Mouse (Mus musculus) limb, embryonic 15.5 days (tissue): Measurements from ENCODE around the gene Mast4. TPM values are rescaled to one million over a fixed set of nuclear protein-coding genes. Genes with fewer than 3 reads are reported as not detected.

Experiments
- ATAC-seq: fragments of 200-750 bp; cut with Nextera tagmentation; 2 replicates; pipeline ENCODE4 v1.8.0; 2017; ENCODE audit warnings: low read depth, moderate TSS enrichment; ENCODE audit not compliant: insufficient number of reproducible peaks, low FRiP score, low TSS enrichment
- H3K27ac ChIP-seq: fragments of 300-500 bp; sonication (generic); 2 replicates; pipeline ENCODE4 v1.5.1; 2015; ENCODE audit warnings: moderate library complexity, mild to moderate bottlenecking, inconsistent platforms
- H3K27me3 ChIP-seq: fragments of 300-500 bp; sonication (generic); 2 replicates; pipeline ENCODE4 v1.6.1; 2015; ENCODE audit warnings: inconsistent platforms
- H3K36me3 ChIP-seq: fragments of 300-500 bp; sonication (generic); 2 replicates; pipeline ENCODE4 v1.6.1; 2015; ENCODE audit warnings: inconsistent platforms
- H3K4me1 ChIP-seq: fragments of 300-500 bp; sonication (generic); 2 replicates; pipeline ENCODE4 v1.6.1; 2015; ENCODE audit warnings: inconsistent platforms
- H3K4me2 ChIP-seq: fragments of 300-500 bp; sonication (generic); 2 replicates; pipeline ENCODE4 v1.6.1; 2015; ENCODE audit warnings: mild to moderate bottlenecking, inconsistent platforms
- H3K4me3 ChIP-seq: fragments of 300-500 bp; sonication (generic); 2 replicates; pipeline ENCODE4 v1.5.1; 2015; ENCODE audit warnings: mild to moderate bottlenecking, inconsistent platforms
- H3K9ac ChIP-seq: fragments of 300-500 bp; sonication (generic); 2 replicates; pipeline ENCODE4 v1.6.1; 2015; ENCODE audit warnings: inconsistent platforms
- H3K9me3 ChIP-seq: fragments of 300-500 bp; sonication (generic); 2 replicates; pipeline ENCODE4 v1.6.1; 2016; ENCODE audit warnings: inconsistent platforms
- WGBS: fragments of 180-500 bp; shearing (Covaris S2); methylation state at CpG from one replicate; pipeline ENCODE4 v1.1.7; 2015; 5-methylcytosine and 5-hydroxymethylcytosine counted together
- polyA plus RNA-seq: library from polyadenylated mRNA; unstranded; fragments of >200 nt; fragmentation: Nextera tagmentation; extraction: Ambion mirVana; gene quantifications from 2 replicates; pipeline ENCODE4 v1.2.1, GENCODE M21; 2015

Gene Mast4
- polyA plus RNA-seq, 1 experiment from 2014 or later: 26.3 TPM

DNA sequence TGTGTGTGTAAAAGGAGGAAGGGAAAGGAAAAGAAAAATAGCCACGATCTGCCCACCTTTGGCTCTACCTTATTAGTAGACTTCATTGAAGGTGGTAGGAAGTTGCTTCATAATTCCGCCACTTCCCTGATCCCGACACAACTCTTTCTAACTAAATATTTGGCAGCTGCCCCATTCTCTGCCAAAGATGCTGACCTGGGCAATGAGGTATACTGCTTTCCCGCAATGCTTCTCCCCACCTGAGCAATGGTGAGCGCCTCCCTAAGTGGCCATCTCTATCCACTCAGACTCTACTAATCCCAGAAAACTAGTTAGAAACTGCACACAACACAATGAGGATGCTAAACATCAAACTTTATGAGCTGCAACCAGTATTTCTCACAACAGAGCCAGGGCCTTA is 129.1 kb downstream of the Mast4 start:
- H3K4me3 ChIP-seq: no peak overlapping the region
- H3K9me3 ChIP-seq: no peaks in the 10 kb centered on the region
- no peaks in the 10 kb centered on the region for H3K36me3 ChIP-seq
- H3K27ac ChIP-seq: no peak overlapping the region
- H3K4me2 ChIP-seq: no peak overlapping the region
- no peak for ATAC-seq
- 79% methylated on average over 5 of the region's 5 CpGs for WGBS
- no peaks in the 10 kb centered on the region for H3K27me3 ChIP-seq
- no peak overlapping the region for H3K9ac ChIP-seq
- 0 out of 2 replicates have a peak, but pooled peaks cover 2% of the 10 kb centered on the region for H3K4me1 ChIP-seq

DNA sequence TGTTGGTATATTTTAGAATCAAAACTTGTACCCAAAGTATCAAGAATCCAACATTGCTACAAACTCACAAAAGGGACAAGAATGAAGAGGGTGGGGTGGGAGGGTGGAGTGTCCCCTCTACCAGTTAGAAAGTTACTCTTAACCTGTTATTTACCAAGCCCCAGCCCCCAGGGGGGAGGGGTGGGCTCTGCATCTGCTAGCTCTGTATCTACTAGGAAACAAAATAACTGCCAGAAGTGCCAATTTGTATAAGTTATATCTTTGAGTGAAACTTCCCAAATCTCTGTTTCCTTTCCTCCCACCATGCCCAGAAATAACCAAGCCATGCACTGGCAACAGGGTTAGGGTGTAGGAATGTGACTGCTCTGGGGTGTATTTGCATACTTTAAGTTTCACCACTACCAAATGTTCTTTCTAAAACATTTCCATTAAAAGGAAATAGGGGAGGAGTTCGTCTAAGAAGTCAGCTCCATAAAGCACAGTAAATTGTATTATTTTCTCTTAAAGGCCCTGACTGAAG is 130.9 kb downstream of the Mast4 start:
- Histone ChIP-seq H3K4me3 (no peak overlapping the region), H3K9ac (no peak overlapping the region), H3K27ac (no peak overlapping the region), H3K27me3 (no peaks in the 10 kb centered on the region), H3K4me1 (0 out of 2 replicates have a peak, but pooled peaks cover 2% of the 10 kb centered on the region), H3K4me2 (no peak overlapping the region), H3K9me3 (no peaks in the 10 kb centered on the region), H3K36me3 (no peaks in the 10 kb centered on the region)
- ATAC-seq: no peak
- WGBS: 45% methylated on average over 1 of the region's 1 CpGs

DNA sequence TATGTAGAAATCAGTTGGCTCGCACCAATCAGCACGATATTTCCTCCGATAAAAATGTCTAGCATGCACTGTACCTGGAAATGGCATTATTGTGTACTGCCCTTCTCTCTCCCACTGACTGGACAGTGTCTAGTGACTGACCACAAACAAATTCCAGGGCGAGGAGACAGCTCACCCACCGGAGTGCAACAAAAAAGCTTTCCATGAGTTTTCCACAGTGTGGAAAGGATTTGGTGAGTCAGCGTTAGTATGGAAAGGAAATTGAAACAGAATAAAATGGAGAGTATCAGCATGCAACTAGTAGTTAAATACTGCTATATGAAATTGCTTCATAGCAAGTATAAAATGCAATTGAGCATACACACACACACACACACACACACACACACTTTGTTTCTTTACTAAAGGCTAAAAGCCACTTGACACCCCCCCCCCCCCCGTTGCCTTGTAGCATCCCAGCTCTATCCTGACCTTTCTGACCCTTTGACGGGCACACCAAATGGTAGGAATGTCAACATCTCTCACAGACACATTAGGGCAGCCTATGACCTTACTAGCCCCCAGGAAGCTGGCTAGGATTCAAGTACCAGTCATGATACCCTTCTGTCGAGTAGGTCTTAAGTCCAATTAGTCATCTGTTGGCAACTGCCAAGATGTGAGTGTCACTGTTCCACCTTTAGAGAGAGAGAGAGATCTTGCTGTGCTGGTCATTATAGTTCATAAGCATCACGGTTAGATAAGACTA is 133.1 kb downstream of the Mast4 start:
- H3K4me1 ChIP-seq: 0 out of 2 replicates have a peak, but pooled peaks cover 2% of the 10 kb centered on the region
- no peak overlapping the region for H3K27ac ChIP-seq
- H3K27me3 ChIP-seq: no peaks in the 10 kb centered on the region
- WGBS: 75% methylated on average over 10 of the region's 10 CpGs
- H3K4me3 ChIP-seq: no peak overlapping the region
- H3K4me2 ChIP-seq: no peak overlapping the region
- H3K9ac ChIP-seq: no peak overlapping the region
- no peak for ATAC-seq
- H3K9me3 ChIP-seq: no peaks in the 10 kb centered on the region
- no peaks in the 10 kb centered on the region for H3K36me3 ChIP-seq

DNA sequence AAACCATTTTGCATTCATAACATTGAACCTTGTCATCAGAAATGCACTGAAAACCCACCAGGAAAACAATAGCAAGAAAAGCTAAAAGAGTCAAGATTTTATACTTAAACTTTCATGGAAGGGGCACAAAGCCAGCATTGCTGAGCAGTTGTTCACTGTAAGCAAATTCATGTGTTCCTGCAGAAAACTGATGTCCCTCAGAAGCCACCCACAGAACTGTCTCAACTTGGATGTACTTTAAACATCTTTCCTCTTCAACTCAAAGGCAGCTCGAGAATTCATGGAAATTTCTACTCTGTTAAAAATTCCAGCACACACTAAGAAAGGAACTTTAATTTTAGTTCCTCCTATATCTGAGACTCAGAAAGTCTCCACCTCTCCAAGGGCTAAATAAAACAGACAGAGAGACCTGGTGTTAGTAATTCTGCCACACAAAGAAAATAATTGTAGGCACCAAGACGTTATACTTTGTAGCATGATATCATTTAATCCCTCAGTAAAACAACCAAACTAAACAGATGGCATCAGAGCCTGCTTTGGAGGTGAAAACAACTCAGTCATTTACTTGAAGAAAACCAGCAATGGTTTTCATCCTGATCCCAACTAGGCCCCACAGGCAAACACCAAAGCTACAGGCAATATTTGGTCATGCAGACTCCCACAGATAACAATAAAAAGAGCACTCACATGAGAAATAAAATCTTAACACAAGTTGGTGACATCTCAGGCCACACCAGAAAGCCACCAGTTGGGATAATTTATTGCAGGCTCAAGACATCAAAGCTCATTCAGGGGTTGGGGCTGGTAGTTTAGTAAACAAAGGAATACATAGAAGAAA is 134.3 kb downstream of the Mast4 start:
- H3K27me3 ChIP-seq: no peaks in the 10 kb centered on the region
- ATAC-seq: no peak
- H3K36me3 ChIP-seq: no peaks in the 10 kb centered on the region
- H3K4me2 ChIP-seq: no peak overlapping the region
- no peak overlapping the region for H3K9ac ChIP-seq
- H3K4me3 ChIP-seq: no peak overlapping the region
- 0 out of 2 replicates have a peak, but pooled peaks cover 2% of the 10 kb centered on the region for H3K4me1 ChIP-seq
- no peaks in the 10 kb centered on the region for H3K9me3 ChIP-seq
- 26% methylated on average over 2 of the region's 2 CpGs for WGBS
- no peak overlapping the region for H3K27ac ChIP-seq

DNA sequence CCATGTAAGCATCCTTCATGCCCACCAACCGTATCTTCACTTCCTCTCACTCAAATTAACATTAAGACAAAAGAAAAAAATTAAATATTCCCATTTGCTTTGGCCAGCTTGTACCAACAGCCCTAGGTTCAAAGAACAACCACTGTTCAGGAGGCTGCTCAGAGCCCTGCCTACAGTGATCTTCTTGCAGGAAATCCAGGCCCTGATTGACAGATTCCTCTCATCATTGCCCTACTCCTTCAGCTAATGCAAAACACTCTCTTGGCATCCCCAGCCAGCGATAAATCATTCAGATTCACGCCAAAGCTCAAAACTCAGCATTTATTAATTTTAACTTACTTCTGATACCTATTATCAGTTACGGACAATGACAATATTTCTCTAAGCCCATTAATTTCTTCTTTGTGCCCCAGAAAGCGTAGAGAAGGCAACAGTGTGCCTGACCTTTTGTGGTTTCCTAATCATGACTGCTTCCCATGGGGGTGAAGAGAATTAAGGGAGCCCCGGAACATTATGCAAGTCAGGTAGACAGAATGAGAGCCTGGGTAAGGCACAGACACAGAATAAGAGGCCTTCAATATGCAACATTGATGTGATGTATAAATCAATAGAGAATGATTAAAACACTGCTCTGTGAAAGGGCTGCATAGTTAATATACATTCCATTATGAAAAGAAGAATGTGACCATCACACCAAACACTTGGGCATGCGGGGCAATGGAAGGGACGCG is 135.9 kb downstream of the Mast4 start:
- no peaks in the 10 kb centered on the region for H3K4me1 ChIP-seq

DNA sequence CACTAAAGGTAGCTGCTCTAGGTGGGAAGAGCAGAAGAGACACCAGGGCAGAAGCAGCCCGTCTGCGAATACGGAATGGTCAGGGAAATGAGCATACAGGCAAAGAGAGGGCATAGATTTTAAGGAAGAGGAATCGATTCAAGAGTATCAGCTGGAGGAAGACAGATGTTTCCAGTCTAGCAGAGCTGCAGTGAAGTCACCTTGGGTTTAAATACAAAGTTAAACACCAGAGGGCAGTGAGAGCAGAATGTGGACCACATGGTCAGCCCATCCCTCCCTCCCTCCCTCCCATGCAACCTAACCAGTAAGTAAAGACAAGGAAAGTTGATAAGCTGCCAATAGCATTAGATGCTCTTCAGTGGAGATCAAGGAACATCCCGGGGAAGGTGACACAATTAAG is 138.0 kb downstream of the Mast4 start:
- no peak for ATAC-seq
- WGBS: 71% methylated on average over 5 of the region's 5 CpGs
- no peak overlapping the region for H3K27ac ChIP-seq

More for the DNA sequence above, 135.9 kb downstream of the Mast4 start:
- WGBS: 86% methylated on average over 9 of the region's 9 CpGs
- H3K9ac ChIP-seq: no peak overlapping the region
- no peak overlapping the region for H3K27ac ChIP-seq
- H3K4me3 ChIP-seq: no peak overlapping the region
- no peaks in the 10 kb centered on the region for H3K9me3 ChIP-seq
- H3K27me3 ChIP-seq: no peaks in the 10 kb centered on the region
- no peak overlapping the region for H3K4me2 ChIP-seq
- no peak for ATAC-seq
- H3K36me3 ChIP-seq: no peaks in the 10 kb centered on the region

DNA sequence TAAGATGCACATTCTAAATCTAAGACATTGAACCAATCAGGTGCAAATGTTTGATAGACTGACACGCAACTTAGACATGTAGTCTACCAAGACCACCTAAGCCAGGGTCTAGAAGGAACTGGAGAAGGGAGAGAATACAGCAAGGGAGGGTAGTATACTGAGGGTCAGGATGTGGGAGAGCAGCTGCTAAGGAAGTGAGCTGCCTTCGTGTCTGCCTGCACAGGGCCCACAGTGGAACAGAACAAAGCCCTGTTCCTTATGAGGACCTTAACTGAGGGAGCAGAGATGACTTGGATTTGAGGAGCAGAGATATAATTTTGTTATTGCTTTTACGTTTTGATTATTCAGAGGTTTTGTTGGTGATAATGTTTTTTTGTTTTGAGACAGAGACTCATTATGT is 138.4 kb downstream of the Mast4 start:
- no peak overlapping the region for H3K4me3 ChIP-seq
- no peak overlapping the region for H3K9ac ChIP-seq
- ATAC-seq: no peak
- H3K36me3 ChIP-seq: no peaks in the 10 kb centered on the region
- 80% methylated on average over 3 of the region's 3 CpGs for WGBS
- no peaks in the 10 kb centered on the region for H3K27me3 ChIP-seq
- H3K27ac ChIP-seq: no peak overlapping the region
- H3K4me2 ChIP-seq: no peak overlapping the region
- H3K9me3 ChIP-seq: no peaks in the 10 kb centered on the region
- H3K4me1 ChIP-seq: no peaks in the 10 kb centered on the region

More for the DNA sequence above, 138.0 kb downstream of the Mast4 start:
- no peak overlapping the region for H3K9ac ChIP-seq
- H3K27me3 ChIP-seq: no peaks in the 10 kb centered on the region
- H3K4me1 ChIP-seq: no peaks in the 10 kb centered on the region
- H3K9me3 ChIP-seq: no peaks in the 10 kb centered on the region
- H3K4me3 ChIP-seq: no peak overlapping the region
- no peaks in the 10 kb centered on the region for H3K36me3 ChIP-seq
- H3K4me2 ChIP-seq: no peak overlapping the region

DNA sequence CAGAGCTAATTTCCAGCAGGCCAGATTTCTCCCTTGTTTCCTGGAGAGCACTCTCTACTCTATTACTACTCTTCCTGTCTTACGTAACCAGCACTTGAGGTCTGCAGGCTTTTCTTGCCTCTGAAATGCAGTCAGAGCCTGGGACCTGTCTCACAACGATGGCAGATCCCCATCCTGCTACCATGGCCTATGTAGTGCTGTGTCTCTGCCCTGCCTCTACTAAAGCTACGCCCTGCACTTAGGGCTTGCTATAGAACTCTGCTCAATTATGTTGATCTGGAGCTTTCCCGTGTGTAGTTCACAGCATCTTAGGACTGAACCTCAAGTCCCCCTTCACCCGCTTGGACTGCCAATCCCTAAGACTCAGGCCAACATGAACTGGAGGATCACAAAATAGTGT is 150.7 kb downstream of the Mast4 start:
- 0 out of 2 replicates have a peak, but pooled peaks cover 3% of the 10 kb centered on the region for H3K4me1 ChIP-seq
- no peak overlapping the region for H3K27ac ChIP-seq
- no peak overlapping the region for H3K4me2 ChIP-seq
- no peaks in the 10 kb centered on the region for H3K36me3 ChIP-seq
- no peak overlapping the region for H3K9ac ChIP-seq
- no peaks in the 10 kb centered on the region for H3K9me3 ChIP-seq
- no peaks in the 10 kb centered on the region for H3K27me3 ChIP-seq
- WGBS: 78% methylated on average over 5 of the region's 5 CpGs
- no peak overlapping the region for H3K4me3 ChIP-seq
- ATAC-seq: no peak

DNA sequence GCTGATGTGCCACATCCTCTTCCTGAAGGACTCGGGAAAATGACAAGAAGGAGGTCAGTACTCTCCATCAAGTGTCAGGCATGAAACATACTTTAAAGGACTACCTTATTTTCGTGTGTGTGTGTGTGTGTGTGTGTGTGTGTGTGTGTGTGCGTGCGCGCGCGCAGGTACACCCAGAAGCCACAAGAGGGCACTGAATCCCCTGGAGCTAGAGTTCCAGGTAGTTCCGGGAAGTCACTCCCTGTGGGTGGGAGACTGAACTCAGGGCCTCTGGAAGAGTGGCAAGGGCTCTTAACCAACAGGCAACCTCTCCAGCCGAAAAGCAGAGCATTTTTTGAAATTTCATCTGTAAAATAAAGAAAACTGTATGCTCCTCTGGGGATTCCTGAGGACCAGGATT is 152.5 kb downstream of the Mast4 start:
- H3K4me1 ChIP-seq: 0 out of 2 replicates have a peak, but pooled peaks cover 3% of the 10 kb centered on the region
- H3K4me2 ChIP-seq: no peak overlapping the region
- H3K4me3 ChIP-seq: no peak overlapping the region
- no peaks in the 10 kb centered on the region for H3K9me3 ChIP-seq
- no peaks in the 10 kb centered on the region for H3K36me3 ChIP-seq
- no peaks in the 10 kb centered on the region for H3K27me3 ChIP-seq
- no peak for ATAC-seq
- H3K27ac ChIP-seq: no peak overlapping the region
- WGBS: 95% methylated on average over 9 of the region's 9 CpGs
- no peak overlapping the region for H3K9ac ChIP-seq

DNA sequence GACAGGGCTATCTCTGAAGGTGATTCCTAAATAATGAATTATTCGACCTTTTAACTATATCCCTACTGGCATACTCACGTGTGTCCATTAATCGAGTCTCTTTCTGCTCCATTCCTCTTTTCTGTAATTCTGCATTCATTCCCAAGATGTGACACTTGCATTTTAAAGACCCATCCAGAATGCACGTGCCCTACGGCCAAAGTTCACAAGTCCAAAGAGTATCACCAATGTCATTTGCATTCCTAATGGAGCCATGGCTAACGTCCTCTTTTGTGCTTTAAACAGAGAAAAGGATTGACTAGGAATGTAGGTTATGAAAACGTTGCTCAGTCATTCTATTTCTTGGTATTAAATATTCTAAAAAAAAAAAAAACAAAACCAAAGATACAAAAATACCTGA is 157.4 kb downstream of the Mast4 start:
- Histone ChIP-seq H3K36me3 (no peaks in the 10 kb centered on the region), H3K4me3 (no peak overlapping the region), H3K27me3 (no peaks in the 10 kb centered on the region), H3K9me3 (no peaks in the 10 kb centered on the region), H3K4me1 (no peaks in the 10 kb centered on the region), H3K27ac (no peak overlapping the region), H3K9ac (no peak overlapping the region), H3K4me2 (no peak overlapping the region)
- WGBS: 82% methylated on average over 7 of the region's 7 CpGs
- ATAC-seq: no peak

DNA sequence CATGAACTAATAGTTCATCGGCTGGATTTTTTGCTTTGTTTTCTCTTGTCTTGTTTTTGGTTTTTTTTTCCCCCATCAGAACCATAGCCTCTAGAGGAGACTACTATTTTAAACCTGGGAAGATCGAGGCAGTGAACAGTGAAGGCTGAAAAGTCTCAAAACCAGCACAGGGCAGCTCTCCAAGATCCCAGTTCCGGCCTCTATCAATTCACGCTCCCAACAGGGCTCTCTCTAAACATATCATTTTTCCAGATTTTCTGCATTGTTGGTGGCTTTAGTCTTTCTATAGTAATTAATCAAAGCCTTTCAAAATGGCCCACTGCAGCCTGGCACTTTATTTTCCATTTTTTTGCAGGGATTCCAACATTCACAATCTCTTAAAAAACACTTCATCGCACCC is 159.9 kb downstream of the Mast4 start:
- no peaks in the 10 kb centered on the region for H3K4me1 ChIP-seq
- 79% methylated on average over 5 of the region's 5 CpGs for WGBS
- H3K27me3 ChIP-seq: no peaks in the 10 kb centered on the region
- no peak overlapping the region for H3K27ac ChIP-seq
- no peak overlapping the region for H3K9ac ChIP-seq
- no peak for ATAC-seq
- no peaks in the 10 kb centered on the region for H3K9me3 ChIP-seq
- no peak overlapping the region for H3K4me2 ChIP-seq
- no peaks in the 10 kb centered on the region for H3K36me3 ChIP-seq
- no peak overlapping the region for H3K4me3 ChIP-seq
